Mouse (Mus musculus) heart, adult 2 months (tissue): ENCODE data around the gene Pfkfb2. TPM values are rescaled to one million over a fixed set of nuclear protein-coding genes. Genes with fewer than 3 reads are reported as not detected.

Experiments
- DNase-seq, 2 experiments: peaks; one replicate each; pipeline ENCODE4 v3.0.0; 2021
- H3K27ac ChIP-seq: fragments of 200-600 bp; 2 replicates; pipeline ENCODE4 v1.8.1; 2022
- H3K27me3 ChIP-seq: fragments of 200-500 bp; 2 replicates; pipeline ENCODE4 v1.6.1; 2012; ENCODE audit warnings: mild to moderate bottlenecking, low read length, inconsistent platforms, mixed read lengths; ENCODE audit not compliant: control insufficient read depth, insufficient read depth
- H3K36me3 ChIP-seq: fragments of 200-500 bp; 2 replicates; pipeline ENCODE4 v1.6.1; 2012; ENCODE audit warnings: low read length, inconsistent platforms; ENCODE audit not compliant: control insufficient read depth, insufficient read depth
- H3K4me1 ChIP-seq: fragments of 200-500 bp; 2 replicates; pipeline ENCODE4 v1.6.1; 2011; ENCODE audit warnings: low read length; ENCODE audit not compliant: control insufficient read depth, insufficient read depth
- H3K4me3 ChIP-seq: fragments of 200-600 bp; 2 replicates; pipeline ENCODE4 v1.8.1; 2022
- H3K79me2 ChIP-seq: fragments of 200-500 bp; replicated peaks from 2 replicates; pipeline ENCODE4 v1.6.1; 2012; ENCODE audit warnings: mild to moderate bottlenecking, inconsistent platforms, low read length, moderate library complexity, mixed read lengths; ENCODE audit not compliant: control insufficient read depth, insufficient read depth
- H3K9ac ChIP-seq: fragments of 200-500 bp; 2 replicates; pipeline ENCODE4 v1.6.1; 2012; ENCODE audit warnings: low read depth, mild to moderate bottlenecking, control low read depth, inconsistent platforms, low read length, mixed read lengths
- CTCF ChIP-seq: fragments of 200-600 bp; IDR thresholded peaks from 2 replicates; pipeline ENCODE4 v1.8.1; 2022; ENCODE audit warnings: antibody characterized with exemption, mild to moderate bottlenecking, moderate library complexity
- EP300 ChIP-seq: fragments of 200-500 bp; IDR thresholded peaks from 2 replicates; pipeline ENCODE4 v1.6.1; 2011; ENCODE audit warnings: low read depth, low read length, control low read depth; ENCODE audit not compliant: insufficient read depth
- POLR2A ChIP-seq: fragments of 200-500 bp; IDR thresholded peaks from 2 replicates; pipeline ENCODE4 v1.6.1; 2011; ENCODE audit warnings: mild to moderate bottlenecking, low read depth, low read length, control low read depth; ENCODE audit not compliant: insufficient read depth
- WGBS: fragments of 180-500 bp; shearing (Covaris S2); methylation state at CpG from one replicate; pipeline ENCODE4 v1.1.7; 2018; 5-methylcytosine and 5-hydroxymethylcytosine counted together
- intact Hi-C: fragments of 180-260 bp; cut with DNase I; formaldehyde crosslinking; loops from one replicate; pipeline ENCODE4 v1.15.1; 2025
- polyA plus RNA-seq: library from polyadenylated mRNA; depleted of rRNA; stranded (reverse); fragments of >200 nt; gene quantifications from 2 replicates; pipeline ENCODE4 v1.2.3, GENCODE M21; 2012
- total RNA-seq, 2 experiments: library from RNA; stranded (reverse); gene quantifications; 2 replicates each; pipeline ENCODE4 v1.2.3; 2021

Pfkfb2 gene
- total and polyA plus RNA-seq, 3 experiments: 31.9 to 96.6 (median 82.5) TPM

GRCm38 (mm10) chr1:130715561-130716217 lies 13.4 kb downstream of the Pfkfb2 start, which contains the start of gene Gm29427:
TSS of gene Gm29427 (minus strand) at chr1:130715799.
- peak; percentile 95 to 97 for DNase-seq
- Histone ChIP-seq H3K4me3 (peak within 1 kb of the TSS; percentile 89), H3K4me1 (peaks cover 5% of the 10 kb centered on the region), H3K79me2 (no peaks in the 10 kb centered on the region; the same call in 1 of the 2 replicates), H3K36me3 (peaks cover 25% of the 10 kb centered on the region), H3K27me3 (no peaks in the 10 kb centered on the region), H3K27ac (peak within 1 kb of the TSS; percentile 96), H3K9ac (peak within 1 kb of the TSS; percentile 91)
- TF ChIP-seq POLR2A (peak; percentile 77), CTCF (no peak), EP300 (peak; percentile 76; the same call in 1 of the 2 replicates)
- intact Hi-C loops: loop anchor here (10.0 kb wide), 1 partner anchor 379 kb away; the partner anchor contains the start of gene Mapkapk2
- WGBS: 2% methylated on average over 38 of the region's 38 CpGs

- Histone ChIP-seq H3K27me3 (no peaks in the 10 kb centered on the region), H3K9ac (no peak overlapping the region), H3K36me3 (peaks cover 33% of the 10 kb centered on the region), H3K4me1 (peaks cover 6% of the 10 kb centered on the region), H3K27ac (peak overlapping the region; percentile 53), H3K79me2 (peaks cover 2% of the 10 kb centered on the region; the same call in 1 of the 2 replicates), H3K4me3 (peak overlapping the region; percentile 19)
- 68% methylated on average over 4 of the region's 4 CpGs for WGBS
- TF ChIP-seq EP300: no peak
- no peak for TF ChIP-seq POLR2A
- TF ChIP-seq CTCF: no peak
- intact Hi-C loops: loop anchor here (10.0 kb wide), 1 partner anchor 381 kb away; the partner anchor contains the start of gene Mapkapk2
- DNase-seq: no peak
Measured at GRCm38 (mm10) chr1:130714046-130714445, 15.0 kb downstream of the Pfkfb2 start.

GRCm38 (mm10) chr1:130710283-130711080 lies 18.6 kb downstream of the Pfkfb2 start:
- Histone ChIP-seq H3K36me3 (peaks cover 52% of the 10 kb centered on the region), H3K4me1 (peaks cover 3% of the 10 kb centered on the region), H3K4me3 (no peak overlapping the region), H3K27ac (peak overlapping the region; percentile 72), H3K27me3 (no peaks in the 10 kb centered on the region), H3K79me2 (0 out of 2 replicates have a peak, but pooled peaks cover 2% of the 10 kb centered on the region), H3K9ac (peak overlapping the region; percentile 20; the same call in 1 of the 2 replicates)
- intact Hi-C loops: loop anchor here (10.0 kb wide), 1 partner anchor 384 kb away; the partner anchor contains the start of gene Mapkapk2
- DNase-seq: peak in 1 of 2 experiments; percentile 35
- no peak for TF ChIP-seq CTCF
- TF ChIP-seq EP300: peak; percentile 87
- no peak for TF ChIP-seq POLR2A
- 72% methylated on average over 22 of the region's 22 CpGs for WGBS

- intact Hi-C loops: no loop called here
- H3K79me2 ChIP-seq: no peaks in the 10 kb centered on the region
- no peak for DNase-seq
- H3K9ac ChIP-seq: no peak overlapping the region
- no peak overlapping the region for H3K27ac ChIP-seq
- TF ChIP-seq POLR2A: no peak
- peaks cover 64% of the 10 kb centered on the region for H3K36me3 ChIP-seq
- peaks cover 1% of the 10 kb centered on the region; the same call in 1 of the 2 replicates for H3K4me1 ChIP-seq
- no peak overlapping the region for H3K4me3 ChIP-seq
- 94% methylated on average over 2 of the region's 2 CpGs for WGBS
- H3K27me3 ChIP-seq: no peaks in the 10 kb centered on the region
Measured at GRCm38 (mm10) chr1:130703613-130704012, 25.4 kb downstream of the Pfkfb2 start.

- peaks cover 54% of the 10 kb centered on the region for H3K36me3 ChIP-seq
- no peaks in the 10 kb centered on the region for H3K27me3 ChIP-seq
- intact Hi-C loops: no loop called here
- no peak for TF ChIP-seq EP300
- WGBS: 89% methylated on average over 11 of the region's 11 CpGs
- H3K4me1 ChIP-seq: peaks cover 1% of the 10 kb centered on the region; the same call in 1 of the 2 replicates
- no peak overlapping the region for H3K9ac ChIP-seq
- peak overlapping the region; percentile 24 for H3K27ac ChIP-seq
- no peak for DNase-seq
- H3K4me3 ChIP-seq: no peak overlapping the region
- no peaks in the 10 kb centered on the region for H3K79me2 ChIP-seq
Measured at GRCm38 (mm10) chr1:130701976-130702375, 27.1 kb downstream of the Pfkfb2 start.
